Mouse (Mus musculus) kidney, embryonic 15.5 days (tissue): Measurements from ENCODE around the gene Slc1a6. TPM values are rescaled to one million over a fixed set of nuclear protein-coding genes. Genes with fewer than 3 reads are reported as not detected.
A peak's percentile ranks its signal among the peaks of the same experiment; 100 is the strongest.
"Not testable (repeated sequence)": the region's sequence is repeated elsewhere in the genome, so short reads cannot be mapped to it uniquely, and the experiment has no call there.

Experiments used
- ATAC-seq: fragments of 200-750 bp; cut with Nextera tagmentation; replicated peaks from 2 replicates; pipeline ENCODE4 v1.8.0; 2017; ENCODE audit warnings: moderate TSS enrichment; ENCODE audit not compliant: low FRiP score
- H3K27ac ChIP-seq: fragments of 300-500 bp; sonication (generic); 2 replicates; pipeline ENCODE4 v1.5.1; 2015; ENCODE audit warnings: mild to moderate bottlenecking, inconsistent platforms
- H3K27me3 ChIP-seq: fragments of 300-500 bp; sonication (generic); 2 replicates; pipeline ENCODE4 v1.6.1; 2015; ENCODE audit warnings: inconsistent platforms
- H3K36me3 ChIP-seq: fragments of 300-500 bp; sonication (generic); 2 replicates; pipeline ENCODE4 v1.6.1; 2015; ENCODE audit warnings: inconsistent platforms
- H3K4me1 ChIP-seq: fragments of 300-500 bp; sonication (generic); 2 replicates; pipeline ENCODE4 v1.6.1; 2015; ENCODE audit warnings: inconsistent platforms
- H3K4me2 ChIP-seq: fragments of 300-500 bp; sonication (generic); 2 replicates; pipeline ENCODE4 v1.6.1; 2015; ENCODE audit warnings: moderate library complexity, mild to moderate bottlenecking, inconsistent platforms
- H3K4me3 ChIP-seq: fragments of 300-500 bp; sonication (generic); replicated peaks from 2 replicates; pipeline ENCODE4 v1.5.1; 2015; ENCODE audit warnings: mild to moderate bottlenecking, inconsistent platforms
- H3K9ac ChIP-seq: fragments of 300-500 bp; sonication (generic); 2 replicates; pipeline ENCODE4 v1.6.1; 2015; ENCODE audit warnings: mild to moderate bottlenecking, inconsistent platforms
- H3K9me3 ChIP-seq: fragments of 300-500 bp; sonication (generic); replicated peaks from 2 replicates; pipeline ENCODE4 v1.6.1; 2016; ENCODE audit warnings: inconsistent platforms
- WGBS: fragments of 180-500 bp; shearing (Covaris S2); methylation state at CpG from one replicate; pipeline ENCODE4 v1.1.7; 2015; ENCODE audit warnings: mixed read lengths; 5-methylcytosine and 5-hydroxymethylcytosine counted together
- polyA plus RNA-seq: library from polyadenylated mRNA; unstranded; fragments of >200 nt; fragmentation: Nextera tagmentation; extraction: Ambion mirVana; gene quantifications from 2 replicates; pipeline ENCODE4 v1.2.1, GENCODE M21; 2015

Gene Slc1a6
- polyA plus RNA-seq, 1 experiment from 2014 or later = 0.81 TPM

DNA sequence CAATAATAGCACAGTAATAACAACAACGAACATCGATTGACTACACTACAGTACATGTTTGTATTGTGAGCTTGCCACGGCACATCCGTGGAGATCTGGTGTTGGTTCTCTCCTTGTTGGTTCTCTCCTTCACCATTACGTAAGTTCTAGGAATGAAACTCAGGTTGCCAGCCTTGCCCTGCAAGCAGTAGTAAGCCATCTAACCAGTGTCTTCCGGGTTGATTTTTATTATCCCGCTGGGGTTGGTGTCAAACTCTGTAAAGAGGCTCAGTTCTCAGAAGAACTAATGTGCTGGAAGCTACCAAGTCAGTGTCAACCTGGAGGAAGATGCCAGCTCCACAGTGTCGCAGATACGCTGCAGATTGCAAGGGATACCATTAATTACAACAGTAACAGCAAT lies 769 bp upstream of the Slc1a6 start:
- peak overlapping the region; percentile 44; the same call in 1 of the 2 replicates for H3K9ac ChIP-seq
- ATAC-seq = no peak
- WGBS = 52% methylated on average over 9 of the region's 9 CpGs

DNA sequence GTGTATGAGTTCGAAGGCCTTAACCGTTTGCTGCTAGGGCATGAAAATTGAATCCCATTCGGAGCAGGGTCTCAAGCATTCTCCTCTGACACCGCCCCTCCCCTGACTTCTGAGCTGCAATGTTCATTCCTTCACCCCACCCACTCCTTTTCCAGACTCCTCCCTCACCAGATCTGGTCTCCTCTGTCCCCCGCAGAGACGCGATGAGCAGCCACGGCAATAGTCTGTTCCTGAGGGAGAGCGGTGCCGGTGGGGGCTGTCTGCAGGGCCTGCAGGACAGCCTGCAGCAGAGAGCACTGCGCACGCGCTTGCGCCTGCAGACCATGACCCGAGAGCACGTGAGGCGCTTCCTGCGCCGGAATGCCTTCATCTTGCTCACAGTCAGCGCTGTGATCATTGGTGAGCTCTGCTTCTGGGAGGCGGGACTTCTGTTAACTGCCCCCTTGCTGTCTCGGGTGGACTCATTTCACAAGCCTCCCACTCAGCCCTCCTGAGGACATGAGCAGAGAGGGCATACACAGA lies 7.3 kb downstream of the Slc1a6 start:
- H3K9ac ChIP-seq = peak overlapping the region; percentile 53
- WGBS = 3% methylated on average over 22 of the region's 22 CpGs
- H3K4me3 ChIP-seq = peak overlapping the region; percentile 49
- ATAC-seq = peak; percentile 98
- peaks cover 6% of the 10 kb centered on the region; the same call in 1 of the 2 replicates for H3K4me1 ChIP-seq
- H3K9me3 ChIP-seq = no peaks in the 10 kb centered on the region
- no peaks in the 10 kb centered on the region for H3K27me3 ChIP-seq
- no peaks in the 10 kb centered on the region for H3K36me3 ChIP-seq
- peak overlapping the region; percentile 50; the same call in 1 of the 2 replicates for H3K27ac ChIP-seq
- peak overlapping the region; percentile 70 for H3K4me2 ChIP-seq

More for the DNA sequence above, 769 bp upstream of the Slc1a6 start:
- Histone ChIP-seq H3K27ac (no peak overlapping the region), H3K4me3 (peak overlapping the region; percentile 60), H3K9me3 (no peaks in the 10 kb centered on the region), H3K4me1 (peaks cover 11% of the 10 kb centered on the region), H3K36me3 (no peaks in the 10 kb centered on the region), H3K27me3 (peaks cover 8% of the 10 kb centered on the region), H3K4me2 (peak overlapping the region; percentile 98)

DNA sequence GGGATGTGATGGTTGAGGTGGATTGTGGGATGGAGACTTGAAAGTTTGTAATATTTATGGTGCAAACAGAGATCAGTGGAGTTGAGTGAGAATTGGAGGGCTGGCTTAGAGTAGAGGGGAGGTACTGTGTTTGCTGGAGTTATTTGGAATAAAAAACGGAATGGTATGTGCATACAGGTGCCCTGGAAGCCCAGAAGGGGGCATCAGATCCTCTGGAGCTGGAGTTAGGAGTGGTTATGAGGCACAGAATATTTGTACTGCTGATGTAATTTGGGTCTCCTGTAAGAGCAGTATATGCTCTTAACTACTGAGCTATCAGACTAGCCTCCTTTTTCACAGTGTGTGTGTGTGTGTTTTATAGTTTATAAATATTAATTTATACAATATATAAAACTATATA lies 10.3 kb downstream of the Slc1a6 start:
- H3K27me3 ChIP-seq = no peaks in the 10 kb centered on the region
- no peak overlapping the region for H3K4me3 ChIP-seq
- ATAC-seq = no peak
- no peak overlapping the region for H3K27ac ChIP-seq
- H3K36me3 ChIP-seq = no peaks in the 10 kb centered on the region
- no peaks in the 10 kb centered on the region for H3K9me3 ChIP-seq
- 56% methylated on average over 1 of the region's 1 CpGs for WGBS
- H3K9ac ChIP-seq = no peak overlapping the region
- H3K4me1 ChIP-seq = peaks cover 6% of the 10 kb centered on the region; the same call in 1 of the 2 replicates
- no peak overlapping the region for H3K4me2 ChIP-seq

DNA sequence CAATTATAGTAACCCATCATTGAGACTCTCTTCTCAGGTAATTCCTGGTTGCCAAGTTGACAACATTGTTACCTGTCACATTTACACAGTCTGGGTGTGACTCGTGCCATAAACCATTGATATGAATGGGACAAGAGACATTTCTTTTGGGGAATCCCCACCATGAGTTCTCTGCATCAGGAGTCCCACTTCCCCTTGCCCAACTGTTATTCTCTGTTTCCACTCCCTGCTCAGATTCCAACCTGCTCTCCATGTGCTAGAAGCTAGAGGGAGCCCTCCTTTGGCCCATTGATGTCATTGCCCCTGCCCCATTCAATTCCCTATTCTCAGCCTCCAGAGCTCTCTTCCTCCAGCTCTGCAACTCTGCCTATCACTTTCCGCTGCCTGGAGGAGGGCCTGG lies 21.2 kb downstream of the Slc1a6 start:
- Histone ChIP-seq H3K27me3 (no peaks in the 10 kb centered on the region), H3K27ac (no peak overlapping the region), H3K36me3 (no peaks in the 10 kb centered on the region), H3K9me3 (no peaks in the 10 kb centered on the region), H3K4me3 (no peak overlapping the region), H3K9ac (no peak overlapping the region), H3K4me1 (no peaks in the 10 kb centered on the region), H3K4me2 (no peak overlapping the region)
- WGBS = 82% methylated on average over 2 of the region's 2 CpGs
- ATAC-seq = no peak

DNA sequence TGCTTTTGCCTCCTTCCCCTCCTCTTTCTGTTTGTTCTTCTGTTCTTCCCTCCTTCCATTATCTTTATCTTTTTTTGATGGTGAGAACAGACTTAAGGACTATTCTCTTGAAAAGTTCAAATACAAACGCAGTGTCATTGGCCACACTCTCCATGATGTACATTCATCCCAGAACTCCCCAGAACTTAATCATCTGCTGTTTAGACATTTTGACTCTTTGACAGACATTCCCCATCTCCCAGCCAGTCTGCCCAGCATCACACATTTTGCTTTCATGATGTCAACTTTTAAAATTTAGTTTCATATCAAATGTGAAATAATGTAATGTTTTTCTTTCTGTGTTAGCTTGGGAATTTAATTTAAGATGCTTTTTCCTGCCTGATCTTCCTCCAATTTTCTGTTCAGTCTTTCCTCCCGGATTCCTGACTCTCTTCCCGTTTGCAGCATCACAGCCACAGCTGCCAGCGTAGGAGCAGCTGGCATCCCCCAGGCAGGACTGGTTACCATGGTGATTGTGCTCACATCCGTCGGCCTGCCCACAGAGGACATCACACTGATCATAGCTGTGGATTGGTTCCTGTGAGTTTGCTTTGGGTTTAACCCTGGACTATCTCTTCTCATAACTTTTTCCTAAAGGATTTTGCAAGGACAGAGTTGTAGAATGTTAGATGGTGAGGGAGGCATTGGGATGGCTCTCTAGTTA lies 32.2 kb downstream of the Slc1a6 start:
- Histone ChIP-seq H3K4me1 (no peaks in the 10 kb centered on the region), H3K27ac (no peak overlapping the region), H3K4me3 (no peak overlapping the region), H3K36me3 (no peaks in the 10 kb centered on the region), H3K9ac (no peak overlapping the region), H3K9me3 (no peaks in the 10 kb centered on the region), H3K4me2 (no peak overlapping the region), H3K27me3 (no peaks in the 10 kb centered on the region)
- WGBS = 62% methylated on average over 6 of the region's 6 CpGs
- ATAC-seq = no peak

DNA sequence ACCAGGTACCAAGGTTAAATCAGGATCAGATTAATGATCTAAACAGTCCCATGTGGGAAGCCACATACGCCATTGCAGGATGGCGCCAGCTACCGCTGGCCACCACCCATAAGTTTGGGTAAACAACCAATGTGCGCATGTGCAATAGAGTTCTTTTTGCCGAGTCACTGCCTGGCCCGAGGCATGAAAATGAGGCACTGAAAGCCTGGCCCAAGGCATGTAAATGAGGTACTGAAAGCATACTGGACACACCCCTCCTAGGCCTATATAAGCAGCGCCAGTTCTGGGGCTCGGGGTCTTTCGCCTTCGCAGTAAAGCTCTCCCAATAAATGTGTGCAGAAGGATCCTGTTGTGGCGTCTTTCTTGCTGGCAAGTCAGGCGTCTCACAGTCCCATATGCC lies 60.2 kb downstream of the Slc1a6 start:
- not testable (repeated sequence) for H3K4me3 ChIP-seq, H3K4me1 ChIP-seq, H3K27me3 ChIP-seq, H3K9ac ChIP-seq, H3K27ac ChIP-seq, H3K4me2 ChIP-seq, H3K36me3 ChIP-seq, H3K9me3 ChIP-seq, ATAC-seq
- 96% methylated on average over 12 of the region's 12 CpGs for WGBS

DNA sequence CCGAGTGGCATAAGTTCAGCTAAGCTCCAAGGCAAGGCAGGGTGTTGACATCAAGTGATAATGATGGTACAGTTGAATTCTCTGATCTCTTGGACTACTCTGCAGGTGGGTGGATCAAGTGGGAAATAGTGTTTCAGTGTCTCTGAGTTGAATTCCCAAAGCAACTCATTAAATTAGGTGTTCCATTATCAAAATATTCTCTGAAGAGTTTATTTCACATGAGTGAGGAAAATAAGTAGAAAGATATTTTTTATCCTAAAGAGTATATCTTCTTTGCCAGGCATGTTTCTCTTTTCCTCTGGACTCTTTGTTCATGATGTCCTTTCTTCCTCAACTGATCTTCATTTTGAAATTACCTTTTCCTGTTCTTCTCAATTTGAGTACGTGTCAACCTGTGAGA lies 71.8 kb downstream of the Slc1a6 start, which contains the start of gene Olfr1356:
Gene Olfr1356, minus strand, starts transcription at position 101 of the 400 bp plus-strand sequence.
- WGBS = 81% methylated on average over 2 of the region's 2 CpGs
- H3K9ac ChIP-seq = no peak within 1 kb of the TSS
- H3K4me2 ChIP-seq = no peak within 1 kb of the TSS
- H3K27me3 ChIP-seq = no peaks in the 10 kb centered on the region
- H3K36me3 ChIP-seq = no peaks in the 10 kb centered on the region
- no peaks in the 10 kb centered on the region for H3K4me1 ChIP-seq
- H3K27ac ChIP-seq = no peak within 1 kb of the TSS
- H3K4me3 ChIP-seq = no peak within 1 kb of the TSS
- no peak for ATAC-seq
- no peaks in the 10 kb centered on the region for H3K9me3 ChIP-seq

Other genes starting within 250 kb of the Slc1a6 start
- 45.3 and 50.3 TPM in 2 replicates for gene Ilvbl, start 206.2 kb upstream of the Slc1a6 start, polyA plus RNA-seq
- 16.7 and 18.7 TPM in 2 replicates for gene Syde1, start 188.5 kb upstream of the Slc1a6 start, polyA plus RNA-seq
- not detected in 2 replicates for gene Olfr1357, start 162.4 kb upstream of the Slc1a6 start, polyA plus RNA-seq
- 0.27 TPM in 1 of 2 replicates, not detected in the other for gene Casp14, start 62.2 kb upstream of the Slc1a6 start, polyA plus RNA-seq
- gene Ccdc105, start 27.4 kb upstream of the Slc1a6 start, polyA plus RNA-seq = not detected in 2 replicates
- gene Olfr1356, start 71.7 kb downstream of the Slc1a6 start, polyA plus RNA-seq = not detected in 2 replicates
- not detected in 2 replicates for gene Olfr1355, start 95.0 kb downstream of the Slc1a6 start, polyA plus RNA-seq
- gene Olfr1354, start 132.7 kb downstream of the Slc1a6 start, polyA plus RNA-seq = not detected in 2 replicates
- gene Olfr8, start 170.1 kb downstream of the Slc1a6 start, polyA plus RNA-seq = not detected in 2 replicates
- not detected in 2 replicates for gene Olfr1353, start 182.8 kb downstream of the Slc1a6 start, polyA plus RNA-seq
- gene Olfr1352, start 200.6 kb downstream of the Slc1a6 start, polyA plus RNA-seq = not detected in 2 replicates
- not detected in 2 replicates for gene Olfr1351, start 232.0 kb downstream of the Slc1a6 start, polyA plus RNA-seq
- 0.17 TPM in 1 of 2 replicates, not detected in the other for gene Olfr57, start 248.2 kb downstream of the Slc1a6 start, polyA plus RNA-seq